Mouse (Mus musculus) erythroblast, embryonic 14.5 days (primary cell): ENCODE data around the gene Cnnm2.

ENCODE experiments used
- GATA1 ChIP-seq: IDR thresholded peaks from 2 replicates; pipeline ENCODE4 v1.6.1; 2012; ENCODE audit warnings: low read length, inconsistent platforms, mixed read lengths
- TAL1 ChIP-seq: IDR thresholded peaks from 3 replicates; pipeline ENCODE4 v1.6.1; 2012; ENCODE audit warnings: low read length, inconsistent platforms, mixed read lengths

DNA sequence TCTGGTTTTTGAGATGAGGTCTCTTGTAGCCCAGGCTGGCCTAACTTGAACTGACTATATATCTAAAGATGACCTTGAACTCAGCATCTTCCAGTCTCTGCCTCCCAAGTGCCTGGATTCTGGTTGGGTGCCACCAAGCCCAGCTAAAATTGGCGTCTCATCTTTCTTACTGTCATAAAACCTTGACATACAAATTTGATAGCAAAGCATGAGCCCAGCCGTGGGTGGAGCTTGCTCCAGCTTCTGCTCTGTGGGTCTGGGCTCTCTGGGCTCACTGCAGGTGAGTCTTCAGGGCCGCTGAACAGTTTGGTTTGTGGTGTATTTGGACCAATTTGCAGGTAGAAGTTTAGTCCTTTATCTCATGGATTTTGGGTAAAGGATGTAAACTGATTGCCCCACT, 112.5 kb downstream of the Cnnm2 start:
- TF ChIP-seq TAL1 (no peak), GATA1 (no peak)
